Mouse (Mus musculus) ES-Bruce4 (cell line): ENCODE measurements around the gene Dpysl4.

Experiments used
- EP300 ChIP-seq: IDR thresholded peaks from 2 replicates; pipeline ENCODE4 v1.6.1; 2011; ENCODE audit warnings: low read depth, low read length; ENCODE audit not compliant: insufficient read depth
- POLR2A ChIP-seq: IDR thresholded peaks from one replicate; pipeline ENCODE4 v1.8.1; 2011; ENCODE audit warnings: low read length; ENCODE audit not compliant: insufficient read depth

DNA sequence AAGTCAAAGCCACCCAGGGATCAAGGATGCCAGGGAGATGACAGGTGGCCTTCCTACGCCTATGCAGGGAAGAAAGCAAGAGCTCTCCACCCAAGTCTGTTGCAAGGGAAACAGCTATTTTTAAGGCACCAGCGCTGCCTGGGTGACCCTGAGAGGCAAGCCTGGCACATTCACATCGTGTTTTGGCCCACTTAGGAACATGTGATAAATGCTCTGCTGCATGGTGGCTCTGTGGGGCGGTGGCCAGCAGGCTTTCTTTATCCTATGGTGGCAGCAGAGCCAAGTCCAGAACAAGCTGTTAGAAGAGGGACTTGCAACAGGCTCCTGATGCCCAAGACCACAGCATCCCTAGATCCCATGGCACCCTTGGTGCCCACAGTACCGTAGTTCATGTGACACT, 49.4 kb downstream of the Dpysl4 start:
- TF ChIP-seq POLR2A (no peak), EP300 (no peak)
